Mouse (Mus musculus) liver, postnatal 0 days (tissue): ENCODE results near the gene Aamp. TPM values are rescaled to one million over a fixed set of nuclear protein-coding genes. Genes with fewer than 3 reads are reported as not detected.
A peak's percentile ranks its signal among the peaks of the same experiment; 100 is the strongest.
"Not testable (repeated sequence)": the region's sequence is repeated elsewhere in the genome, so short reads cannot be mapped to it uniquely, and the experiment has no call there.

Experiments used
- ATAC-seq: fragments of 200-750 bp; cut with Nextera tagmentation; 2 replicates; pipeline ENCODE4 v1.8.0; 2017; ENCODE audit warnings: mild to moderate bottlenecking, moderate library complexity
- DNase-seq: peaks from one replicate; pipeline ENCODE4 v3.0.0-alpha.2; 2016
- H3K27ac ChIP-seq: fragments of 300-500 bp; sonication (generic); 2 replicates; pipeline ENCODE4 v1.5.1; 2014; ENCODE audit warnings: antibody characterized with exemption, moderate library complexity, mild to moderate bottlenecking, low read depth
- H3K27me3 ChIP-seq: fragments of 300-500 bp; sonication (generic); 2 replicates; pipeline ENCODE4 v1.6.1; 2014; ENCODE audit warnings: low read length, control low read depth, mixed read lengths; ENCODE audit not compliant: insufficient read depth
- H3K36me3 ChIP-seq: fragments of 300-500 bp; sonication (generic); replicated peaks from 2 replicates; pipeline ENCODE4 v1.6.1; 2014; ENCODE audit warnings: mild to moderate bottlenecking, control low read depth, low read length, moderate library complexity, mixed read lengths; ENCODE audit not compliant: insufficient read depth
- H3K4me1 ChIP-seq: fragments of 300-500 bp; sonication (generic); 2 replicates; pipeline ENCODE4 v1.6.1; 2014; ENCODE audit warnings: antibody characterized with exemption, mild to moderate bottlenecking, control low read depth; ENCODE audit not compliant: insufficient read depth
- H3K4me2 ChIP-seq: fragments of 300-500 bp; sonication (generic); 2 replicates; pipeline ENCODE4 v1.6.1; 2014; ENCODE audit warnings: low read depth, mild to moderate bottlenecking, low read length, moderate library complexity, mixed read lengths
- H3K4me3 ChIP-seq: fragments of 300-500 bp; sonication (generic); 2 replicates; pipeline ENCODE4 v1.5.1; 2014; ENCODE audit warnings: low read depth, low read length
- H3K9ac ChIP-seq: fragments of 300-500 bp; sonication (generic); replicated peaks from 2 replicates; pipeline ENCODE4 v1.6.1; 2014; ENCODE audit warnings: mild to moderate bottlenecking, moderate library complexity
- H3K9me3 ChIP-seq: fragments of 300-500 bp; sonication (generic); 2 replicates; pipeline ENCODE4 v1.6.1; 2016; ENCODE audit warnings: mild to moderate bottlenecking, control low read depth, low read length, mixed read lengths
- CTCF ChIP-seq: sonication (generic); IDR thresholded peaks from 2 replicates; pipeline ENCODE4 v1.5.1; 2016; ENCODE audit warnings: antibody characterized with exemption, low read depth
- EP300 ChIP-seq: IDR thresholded peaks from 2 replicates; pipeline ENCODE4 v1.6.1; 2016; ENCODE audit warnings: antibody characterized with exemption, low read depth, mild to moderate bottlenecking
- WGBS: fragments of 180-500 bp; shearing (Covaris S2); extraction: QIAGEN DNeasy Blood & Tissue Kit; methylation state at CpG from one replicate; pipeline ENCODE4 v1.1.7; 2014; ENCODE audit not compliant: insufficient replicate concordance; 5-methylcytosine and 5-hydroxymethylcytosine counted together
- polyA plus RNA-seq: library from polyadenylated mRNA; unstranded; fragments of >200 nt; fragmentation: Nextera tagmentation; extraction: Ambion mirVana; gene quantifications from 2 replicates; pipeline ENCODE4 v1.2.1, GENCODE M21; 2015

Gene Aamp
- 105 and 109 TPM in 2 replicates for polyA plus RNA-seq

GRCm38 (mm10) chr1:74284543-74285160, at the start of gene Aamp, which contains the start of gene Pnkd:
Gene Aamp (minus strand): TSS chr1:74284738.
Gene Pnkd (plus strand): TSS chr1:74284930.
- H3K27ac ChIP-seq = peak within 1 kb of the TSS; percentile 89
- peak; percentile 95 for ATAC-seq
- WGBS = under 1% methylated on average over 55 of the region's 56 CpGs
- peaks cover 30% of the 10 kb centered on the region for H3K36me3 ChIP-seq
- peak; percentile 100 for DNase-seq
- peak within 1 kb of the TSS; percentile 85 for H3K9ac ChIP-seq
- TF ChIP-seq EP300 = peak; percentile 61
- peak; percentile 48 for TF ChIP-seq CTCF
- H3K4me2 ChIP-seq = peak within 1 kb of the TSS; percentile 95
- no peaks in the 10 kb centered on the region for H3K27me3 ChIP-seq
- H3K4me1 ChIP-seq = peaks cover 18% of the 10 kb centered on the region
- peak within 1 kb of the TSS; percentile 87 for H3K4me3 ChIP-seq
- no peaks in the 10 kb centered on the region for H3K9me3 ChIP-seq

- Histone ChIP-seq H3K4me2 (peak overlapping the region; percentile 73), H3K9ac (no peak overlapping the region), H3K4me3 (peak overlapping the region; percentile 37), H3K9me3 (no peaks in the 10 kb centered on the region), H3K4me1 (peaks cover 27% of the 10 kb centered on the region), H3K27me3 (no peaks in the 10 kb centered on the region), H3K27ac (no peak overlapping the region), H3K36me3 (no peaks in the 10 kb centered on the region)
- TF ChIP-seq EP300 (no peak), CTCF (no peak)
- DNase-seq = no peak
- ATAC-seq = no peak
- WGBS = 9% methylated on average over 9 of the region's 9 CpGs
Observed at GRCm38 (mm10) chr1:74332930-74333329, 48.4 kb upstream of the Aamp start.

GRCm38 (mm10) chr1:74332241-74332763, 47.8 kb upstream of the Aamp start:
- Histone ChIP-seq H3K36me3 (no peaks in the 10 kb centered on the region), H3K9ac (peak overlapping the region; percentile 22; the same call in 1 of the 2 replicates), H3K4me3 (peak overlapping the region; percentile 37), H3K9me3 (no peaks in the 10 kb centered on the region), H3K27ac (no peak overlapping the region), H3K27me3 (no peaks in the 10 kb centered on the region), H3K4me1 (peaks cover 27% of the 10 kb centered on the region), H3K4me2 (peak overlapping the region; percentile 73)
- DNase-seq (peak; percentile 95), ATAC-seq (peak; percentile 97)
- peak; percentile 68 for TF ChIP-seq CTCF
- TF ChIP-seq EP300 = no peak
- WGBS = under 1% methylated on average over 36 of the region's 36 CpGs

- Histone ChIP-seq H3K27me3 (no peaks in the 10 kb centered on the region), H3K4me3 (no peak overlapping the region), H3K36me3 (no peaks in the 10 kb centered on the region), H3K4me2 (no peak overlapping the region), H3K4me1 (peaks cover 27% of the 10 kb centered on the region), H3K9me3 (no peaks in the 10 kb centered on the region), H3K9ac (0 out of 2 replicates have a peak overlapping the region, but pooled peaks have one; percentile 13), H3K27ac (0 out of 2 replicates have a peak overlapping the region, but pooled peaks have one; percentile 14)
- TF ChIP-seq EP300 (no peak), CTCF (no peak)
- no peak for DNase-seq
- no peak for ATAC-seq
- WGBS = 32% methylated on average over 4 of the region's 4 CpGs
Observed at GRCm38 (mm10) chr1:74331046-74331681, 46.6 kb upstream of the Aamp start.

GRCm38 (mm10) chr1:74329899-74330431, 45.4 kb upstream of the Aamp start:
- peaks cover 27% of the 10 kb centered on the region for H3K4me1 ChIP-seq
- no peaks in the 10 kb centered on the region for H3K27me3 ChIP-seq
- 74% methylated on average over 7 of the region's 7 CpGs for WGBS
- no peaks in the 10 kb centered on the region for H3K9me3 ChIP-seq
- ATAC-seq (no peak), DNase-seq (no peak)
- H3K9ac ChIP-seq = no peak overlapping the region
- H3K36me3 ChIP-seq = no peaks in the 10 kb centered on the region
- TF ChIP-seq CTCF = no peak
- no peak for TF ChIP-seq EP300
- no peak overlapping the region for H3K4me2 ChIP-seq
- no peak overlapping the region for H3K4me3 ChIP-seq
- no peak overlapping the region for H3K27ac ChIP-seq

- peak; percentile 49 for TF ChIP-seq CTCF
- H3K4me1 ChIP-seq = peaks cover 13% of the 10 kb centered on the region
- not testable (repeated sequence) for H3K27me3 ChIP-seq, DNase-seq, H3K9me3 ChIP-seq, H3K36me3 ChIP-seq, ATAC-seq, H3K9ac ChIP-seq, H3K27ac ChIP-seq, H3K4me2 ChIP-seq, H3K4me3 ChIP-seq
- WGBS = 72% methylated on average over 2 of the region's 2 CpGs
Observed at GRCm38 (mm10) chr1:74326916-74327315, 42.4 kb upstream of the Aamp start.
